Mouse (Mus musculus): ENCODE results near the gene Hoxc8. TPM values are rescaled to one million over a fixed set of nuclear protein-coding genes. Genes with fewer than 3 reads are reported as not detected.

Gene Hoxc8
- polyA plus RNA-seq, 1 experiment from 2014 or later = 22.9 TPM

MicroRNA genes within 50 kb of the gene (microRNA counts, 519-probe panel; counts per million panel counts)
- microRNA mmu-miR-615-3p (3,473 counts per million, percentile 21 among the panel's probes with 10 or more counts), microRNA mmu-miR-615-5p (not detected)

Small RNAs within 50 kb of the gene (microRNA-seq; reads per million reads assigned to microRNA genes)
- 6.8 reads per million, percentile 26 among the genes with 10 or more reads in this experiment for gene Mir196a-2
- gene Mir615 = 2,237 reads per million, percentile 84 among the genes with 10 or more reads in this experiment

Other genes starting within 250 kb of the Hoxc8 start
- not detected in 2 replicates for gene Hoxc13, start 69.5 kb upstream of the Hoxc8 start, polyA plus RNA-seq (2014; fragmentation: Nextera tagmentation; extraction: Ambion mirVana)
- not detected in 2 replicates for gene Hoxc12, start 53.9 kb upstream of the Hoxc8 start, polyA plus RNA-seq (2014; fragmentation: Nextera tagmentation; extraction: Ambion mirVana)
- gene Hoxc11, start 36.2 kb upstream of the Hoxc8 start, polyA plus RNA-seq (2014; fragmentation: Nextera tagmentation; extraction: Ambion mirVana) = not detected in 2 replicates
- not detected in 2 replicates for gene Hoxc10, start 23.8 kb upstream of the Hoxc8 start, polyA plus RNA-seq (2014; fragmentation: Nextera tagmentation; extraction: Ambion mirVana)
- gene Hoxc5, start 23.2 kb upstream of the Hoxc8 start, polyA plus RNA-seq (2014; fragmentation: Nextera tagmentation; extraction: Ambion mirVana) = 25.0 and 32.2 TPM in 2 replicates
- gene Hoxc9, start 14.2 kb upstream of the Hoxc8 start, polyA plus RNA-seq (2014; fragmentation: Nextera tagmentation; extraction: Ambion mirVana) = 0.25 and 0.75 TPM in 2 replicates
- 20.9 and 24.8 TPM in 2 replicates for gene Hoxc6, start 7.7 kb downstream of the Hoxc8 start, polyA plus RNA-seq (2014; fragmentation: Nextera tagmentation; extraction: Ambion mirVana)
- 74.9 and 90.0 TPM in 2 replicates for gene Hoxc4, start 28.3 kb downstream of the Hoxc8 start, polyA plus RNA-seq (2014; fragmentation: Nextera tagmentation; extraction: Ambion mirVana)
- gene Smug1, start 176.5 kb downstream of the Hoxc8 start, polyA plus RNA-seq (2014; fragmentation: Nextera tagmentation; extraction: Ambion mirVana) = 37.6 and 40.8 TPM in 2 replicates
- 153 and 171 TPM in 2 replicates for gene Cbx5, start 249.2 kb downstream of the Hoxc8 start, polyA plus RNA-seq (2014; fragmentation: Nextera tagmentation; extraction: Ambion mirVana)
- 526 and 623 TPM in 2 replicates for gene Hnrnpa1, start 249.8 kb downstream of the Hoxc8 start, polyA plus RNA-seq (2014; fragmentation: Nextera tagmentation; extraction: Ambion mirVana)